Mouse (Mus musculus) neutrophil, adult 65 days (primary cell): ENCODE results near the gene Vmn1r179. TPM values are rescaled to one million over a fixed set of nuclear protein-coding genes. Genes with fewer than 3 reads are reported as not detected.

Experiments
- total RNA-seq: library from RNA; stranded (reverse); gene quantifications from 2 replicates; pipeline ENCODE4 v1.2.4, GENCODE M21; 2023

Vmn1r179 gene
- not detected in 2 replicates for total RNA-seq

DNA sequence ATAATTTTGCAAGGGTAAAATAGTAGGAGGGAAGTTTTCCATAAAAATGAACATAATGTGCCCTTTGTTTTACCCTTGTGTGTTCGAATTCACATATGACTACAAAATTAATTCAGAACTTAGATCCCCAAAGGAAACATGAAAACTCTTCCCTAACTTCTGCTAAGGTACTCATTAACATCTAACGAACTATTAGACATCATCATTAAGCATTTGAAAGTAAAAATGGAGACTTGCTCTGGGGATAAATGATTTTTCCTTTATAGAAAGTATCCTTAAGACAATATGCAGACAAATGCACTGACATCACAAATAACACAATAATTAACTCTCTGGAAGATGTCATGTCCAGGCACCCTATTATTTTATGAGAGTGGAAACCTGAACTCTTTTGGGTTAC is at the start of gene Vmn1r179:
Vmn1r179 (plus strand) TSS at position 301 of the 400 bp plus-strand sequence.

GRCm38 (mm10) chr7:23891709-23892108 is 35.1 kb upstream of the Vmn1r179 start, which contains the start of gene Vmn1r178:
Gene Vmn1r178, plus strand, starts transcription at chr7:23892009.

GRCm38 (mm10) chr7:23950332-23950731 is 23.6 kb downstream of the Vmn1r179 start, which contains the start of gene Vmn1r180:
Gene Vmn1r180, plus strand, starts transcription at chr7:23950632.

DNA sequence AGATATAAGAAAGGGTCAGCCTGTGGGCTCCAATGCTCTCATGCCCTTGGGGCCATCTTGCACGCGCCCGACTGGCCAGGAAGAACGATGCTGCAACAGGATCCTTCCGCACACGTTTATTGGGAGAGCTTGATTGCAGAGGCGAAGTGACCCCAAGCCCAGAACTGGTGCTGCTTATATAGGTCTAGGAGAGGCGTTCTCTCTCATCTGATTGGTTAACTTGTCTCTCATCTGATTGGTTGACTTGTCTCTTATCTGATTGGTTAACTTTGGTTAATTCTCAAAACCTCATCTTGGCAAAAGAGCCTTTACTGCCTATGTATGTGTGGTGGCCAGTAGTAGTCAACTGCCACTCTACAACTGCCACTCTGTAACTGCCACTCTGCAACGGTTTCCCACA is 47.5 kb downstream of the Vmn1r179 start, which contains the start of gene Vmn1r181:
Vmn1r181 (plus strand) TSS at position 301 of the 400 bp plus-strand sequence.

Other genes starting within 250 kb of the Vmn1r179 start
- gene Vmn1r173, start 226.3 kb upstream of the Vmn1r179 start, total RNA-seq = not detected in 2 replicates
- not detected in 2 replicates for gene Vmn1r174, start 174.7 kb upstream of the Vmn1r179 start, total RNA-seq
- gene Vmn1r175, start 116.3 kb upstream of the Vmn1r179 start, total RNA-seq = not detected in 2 replicates
- not detected in 2 replicates for gene Vmn1r176, start 89.6 kb upstream of the Vmn1r179 start, total RNA-seq
- gene Vmn1r177, start 60.5 kb upstream of the Vmn1r179 start, total RNA-seq = not detected in 2 replicates
- not detected in 2 replicates for gene Vmn1r178, start 35.0 kb upstream of the Vmn1r179 start, total RNA-seq
- gene Vmn1r180, start 23.7 kb downstream of the Vmn1r179 start, total RNA-seq = not detected in 2 replicates
- not detected in 2 replicates for gene Vmn1r181, start 47.6 kb downstream of the Vmn1r179 start, total RNA-seq
- gene V1rd19, start 74.7 kb downstream of the Vmn1r179 start, total RNA-seq = not detected in 2 replicates
- not detected in 2 replicates for gene Vmn1r183, start 126.3 kb downstream of the Vmn1r179 start, total RNA-seq
- gene Zfp180, start 154.9 kb downstream of the Vmn1r179 start, total RNA-seq = 14.1 and 21.8 TPM in 2 replicates
- gene Zfp112, start 185.3 kb downstream of the Vmn1r179 start, total RNA-seq = 2.0 TPM in 2 replicates
- 1.6 and 2.3 TPM in 2 replicates for gene Zfp235, start 207.2 kb downstream of the Vmn1r179 start, total RNA-seq
- gene Zfp114, start 248.1 kb downstream of the Vmn1r179 start, total RNA-seq = not detected in 2 replicates